ENCODE assay signal across 24 mouse cellular contexts in the genomic region with DNA sequence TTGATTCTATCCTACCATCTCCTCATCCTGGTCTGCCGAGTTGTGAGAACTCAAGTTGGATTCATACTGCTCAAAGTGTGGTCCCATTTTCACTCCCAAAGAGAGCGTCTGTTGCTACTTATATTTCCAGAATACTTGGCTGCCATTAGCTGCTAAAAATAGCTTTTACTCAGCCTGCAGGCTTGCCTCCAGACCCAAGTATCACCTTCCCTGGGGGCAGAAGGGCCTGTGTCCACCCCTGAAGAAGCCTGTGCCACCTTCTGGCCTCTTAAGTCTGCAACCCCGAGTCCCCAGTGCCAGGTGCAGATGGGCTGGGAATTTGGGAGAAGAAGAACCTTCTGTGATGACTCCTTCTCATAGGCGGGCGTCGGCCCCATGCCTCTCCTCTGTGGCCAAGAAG.
A peak's percentile ranks its signal among the peaks of the same experiment; 100 is the strongest.
DNase-seq lines count a peak whose midpoint lies in the region; ATAC-seq and TF ChIP-seq lines count a peak whose summit lies in the region.
"Had no signal": no experiment of that assay in that cellular context is flagged by ENCODE, and none has a peak within 500 bp of the region (broad histone marks: within the 10 kb centered on the region; RNA-seq: fewer than 3 reads in every experiment).

No protein-coding gene starts in this region.

- H3K4me2 ChIP-seq in forebrain, postnatal 0 days (ENCODE audit: low read depth): no peak overlapping the region
- no peak overlapping the region for H3K4me2 ChIP-seq in forebrain, embryonic 16.5 days (ENCODE audit: low read length)
- H3K4me2 ChIP-seq in intestine, embryonic 15.5 days (replicated peaks): no peak overlapping the region
- H3K4me2 ChIP-seq: heart, embryonic 11.5 days; hindbrain, embryonic 13.5 days had no signal

- 77% methylated on average over 6 of the region's 6 CpGs for WGBS in forebrain, postnatal 0 days
- 80% methylated on average over 6 of the region's 6 CpGs for WGBS in forebrain, embryonic 16.5 days
- 88% methylated on average over 6 of the region's 6 CpGs for WGBS in intestine, embryonic 15.5 days

- H3K36me3 ChIP-seq in forebrain, postnatal 0 days (ENCODE audit: insufficient read depth): no peaks in the 10 kb centered on the region
- H3K36me3 ChIP-seq in forebrain, embryonic 16.5 days (ENCODE audit: control insufficient read depth, insufficient read depth): no peaks in the 10 kb centered on the region
- H3K36me3 ChIP-seq in intestine, embryonic 15.5 days: no peaks in the 10 kb centered on the region
- H3K36me3 ChIP-seq: G1E; hindbrain, embryonic 10.5 days; hindbrain, embryonic 13.5 days had no signal

- no peak overlapping the region for H3K27ac ChIP-seq in forebrain, postnatal 0 days (ENCODE audit: low read depth, low read length)
- H3K27ac ChIP-seq in forebrain, embryonic 16.5 days (ENCODE audit: low read length): no peak overlapping the region
- H3K27ac ChIP-seq in intestine, embryonic 15.5 days: no peak overlapping the region
- H3K27ac ChIP-seq: hindbrain, embryonic 10.5 days; hindbrain, embryonic 13.5 days had no signal

- no peak for TF ChIP-seq CTCF in forebrain, postnatal 0 days (IDR thresholded peaks at IDR 0.05; ENCODE audit: low read depth)

- no peak for ATAC-seq in forebrain, postnatal 0 days
- no peak for ATAC-seq in forebrain, embryonic 16.5 days
- ATAC-seq in intestine, embryonic 15.5 days: no peak
- ATAC-seq: forebrain, embryonic 14.5 days; hindbrain, embryonic 16.5 days; intestine, embryonic 16.5 days had no signal

- intact Hi-C loops in heart, postnatal 25 days (cut with DNase I): loop anchor here (10.0 kb wide), 1 partner anchor 713 kb away; no protein-coding TSS in a partner anchor

- no peak overlapping the region for H3K4me3 ChIP-seq in forebrain, postnatal 0 days (ENCODE audit: low read depth, low read length)
- H3K4me3 ChIP-seq in forebrain, embryonic 16.5 days (replicated peaks; ENCODE audit: low read length): no peak overlapping the region
- no peak overlapping the region for H3K4me3 ChIP-seq in intestine, embryonic 15.5 days (replicated peaks)
- H3K4me3 ChIP-seq: hindbrain, embryonic 10.5 days; hindbrain, embryonic 13.5 days had no signal

- H3K4me1 ChIP-seq in forebrain, postnatal 0 days (ENCODE audit: insufficient read depth): no peaks in the 10 kb centered on the region
- peaks cover 8% of the 10 kb centered on the region for H3K4me1 ChIP-seq in forebrain, embryonic 16.5 days (replicated peaks; ENCODE audit: control insufficient read depth, insufficient read depth, low read length)
- H3K4me1 ChIP-seq in intestine, embryonic 15.5 days (replicated peaks): no peaks in the 10 kb centered on the region

- no peaks in the 10 kb centered on the region for H3K27me3 ChIP-seq in forebrain, postnatal 0 days (ENCODE audit: insufficient read depth, low read length)
- no peaks in the 10 kb centered on the region for H3K27me3 ChIP-seq in forebrain, embryonic 16.5 days (replicated peaks; ENCODE audit: control insufficient read depth, insufficient read depth, low read length)
- no peaks in the 10 kb centered on the region for H3K27me3 ChIP-seq in intestine, embryonic 15.5 days (replicated peaks)
- H3K27me3 ChIP-seq: CH12.LX had no signal

- peak; percentile 29 for DNase-seq in forebrain, postnatal 0 days
- DNase-seq in 3T3-L1 (ENCODE audit: low read depth, low spot score): peak; percentile 26
- DNase-seq in gastrocnemius, adult 8-10 months (ENCODE audit: low spot score in 2 of 2): peak; percentile 24 to 44
- DNase-seq in gastrocnemius, postnatal 25 days: peak; percentile 49
- DNase-seq in heart, postnatal 25 days (ENCODE audit: low spot score): no peak
- no peak for DNase-seq in thymus, postnatal 25 days
- DNase-seq: adrenal gland, adult 2 months; adrenal gland, postnatal 14 days; cerebellum, adult 11-12 months; cerebellum, adult 8-10 months; heart, adult 11 months; heart, postnatal 36 days; kidney, adult 18-20 months; kidney, adult 9 months had no signal

- no peaks in the 10 kb centered on the region for H3K9me3 ChIP-seq in forebrain, postnatal 0 days (ENCODE audit: low read length)
- no peaks in the 10 kb centered on the region for H3K9me3 ChIP-seq in forebrain, embryonic 16.5 days (ENCODE audit: control insufficient read depth, low read length)
- no peaks in the 10 kb centered on the region for H3K9me3 ChIP-seq in intestine, embryonic 15.5 days

- H3K9ac ChIP-seq in forebrain, postnatal 0 days: no peak overlapping the region
- no peak overlapping the region for H3K9ac ChIP-seq in forebrain, embryonic 16.5 days (replicated peaks; ENCODE audit: low read depth, low read length)
- H3K9ac ChIP-seq in intestine, embryonic 15.5 days: no peak overlapping the region
- H3K9ac ChIP-seq: hindbrain, embryonic 13.5 days had no signal

Comparison
In these comparisons a context has a peak if more than half of its experiments do, and no peak if none do; other contexts are left out.
1. DNase-seq: peak in forebrain, postnatal 0 days (single experiment), 3T3-L1 (single experiment), gastrocnemius, adult 8-10 months (2 of 2) and gastrocnemius, postnatal 25 days (single experiment); none in heart, postnatal 25 days (single experiment) and thymus, postnatal 25 days (single experiment).